Mouse (Mus musculus) right cerebral cortex, postnatal 10 days (tissue): ENCODE results near the gene Zfp454.

Experiments
- DNase-seq, 2 experiments: peaks; one replicate each; pipeline ENCODE4 v3.0.0; 2021; ENCODE audit warnings: low spot score in 2 of 2

Gene Zfp454

DNA sequence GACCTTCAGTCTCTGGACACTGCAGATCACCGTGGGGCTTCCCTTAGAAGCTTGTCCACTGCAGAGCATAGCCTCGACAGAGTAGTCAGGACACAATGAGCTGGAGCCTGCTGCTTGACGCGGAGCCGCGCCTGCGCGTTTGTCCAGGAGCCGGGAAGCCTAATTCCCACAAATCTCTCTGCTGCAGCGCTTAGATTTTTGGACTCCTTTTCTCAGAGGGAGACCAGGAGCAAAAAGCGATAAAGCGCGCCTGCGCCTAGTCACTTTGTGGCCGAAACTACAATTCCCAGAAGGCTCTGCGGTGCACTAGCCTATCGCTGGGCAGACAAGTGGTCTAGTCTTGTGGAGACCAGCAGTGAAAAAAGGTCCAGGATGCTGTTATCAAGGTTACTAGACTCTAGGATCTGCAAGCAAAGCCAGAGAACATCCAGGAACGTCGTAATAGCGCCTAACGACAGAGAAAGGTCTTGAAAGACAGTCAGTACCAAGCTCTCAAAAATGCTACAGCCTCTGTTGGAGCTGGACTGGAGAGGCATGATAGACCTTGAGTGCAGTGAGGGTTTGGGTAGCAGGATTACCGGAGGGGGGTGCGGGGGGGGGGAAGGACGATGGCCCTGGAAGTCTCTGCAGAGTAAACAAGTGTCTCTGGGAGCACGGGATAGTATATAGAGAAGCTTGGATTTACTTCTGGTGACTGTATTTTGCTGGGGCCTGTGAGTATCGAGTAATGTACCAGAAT lies at the start of gene Zfp454:
Zfp454 (minus strand) TSS at position 262 of the 739 bp plus-strand sequence.
- DNase-seq, result peak; percentile 95 to 97

DNA sequence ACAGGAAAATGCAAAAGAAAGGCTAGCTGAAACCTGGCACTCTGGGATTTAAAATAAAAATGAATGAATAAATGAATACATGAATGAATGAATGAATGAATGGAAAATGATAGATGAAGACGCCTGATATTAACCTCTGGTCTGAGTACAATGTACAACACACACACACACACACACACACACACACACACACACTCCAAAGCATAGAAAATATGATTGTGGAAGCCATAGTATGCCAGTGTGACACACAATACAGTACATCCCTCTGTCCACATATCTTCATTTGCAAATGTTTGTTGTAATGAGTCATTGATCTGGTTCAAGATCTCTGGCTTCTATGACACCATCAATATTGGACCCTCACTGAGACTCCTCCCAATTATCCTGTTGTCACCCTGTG lies 44.6 kb upstream of the Zfp454 start:
- no peak for DNase-seq

DNA sequence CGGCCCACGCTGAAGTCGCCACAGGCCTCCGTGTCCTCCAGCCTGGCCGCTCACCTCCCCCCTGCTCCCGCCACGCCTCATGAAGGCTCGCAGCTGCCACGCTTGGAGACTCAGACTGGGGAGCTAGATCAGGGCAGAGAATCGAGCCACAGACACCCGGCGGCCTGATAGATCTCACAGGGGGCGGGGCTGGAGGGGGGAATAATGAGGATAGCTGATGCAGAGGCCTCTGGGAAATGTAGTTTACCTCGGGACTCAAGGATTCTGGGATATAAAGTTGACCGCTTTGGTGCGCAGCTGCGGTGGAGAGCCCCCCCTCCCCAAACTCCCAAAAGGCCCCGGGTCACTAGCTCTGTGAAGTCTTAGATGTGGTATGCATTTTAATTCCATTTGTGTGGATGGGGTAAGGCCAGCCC lies 44.0 kb upstream of the Zfp454 start, which contains the start of gene Zfp354b:
Zfp354b (minus strand) TSS at position 183 of the 416 bp plus-strand sequence.
- peak; percentile 90 to 95 for DNase-seq

DNA sequence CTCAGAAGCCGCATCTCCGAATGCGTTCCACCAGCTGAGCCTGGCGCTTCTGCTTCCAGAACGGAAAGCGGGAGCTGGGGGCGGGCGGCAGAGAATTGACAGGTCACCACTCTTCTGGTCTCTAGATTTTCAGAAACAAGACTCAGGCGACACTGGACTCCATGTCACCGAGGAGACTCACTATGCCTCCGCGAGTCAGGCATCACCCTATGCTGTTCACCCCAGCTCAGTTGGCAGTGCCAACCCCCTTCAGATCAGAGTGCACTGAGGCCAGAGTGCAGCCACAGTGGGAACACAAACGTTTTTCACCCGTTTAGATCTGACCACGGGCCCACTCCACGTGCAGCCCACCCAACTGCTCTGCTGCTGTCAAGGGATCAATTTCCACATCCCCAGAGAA lies 43.6 kb upstream of the Zfp454 start:
- DNase-seq, result no peak

DNA sequence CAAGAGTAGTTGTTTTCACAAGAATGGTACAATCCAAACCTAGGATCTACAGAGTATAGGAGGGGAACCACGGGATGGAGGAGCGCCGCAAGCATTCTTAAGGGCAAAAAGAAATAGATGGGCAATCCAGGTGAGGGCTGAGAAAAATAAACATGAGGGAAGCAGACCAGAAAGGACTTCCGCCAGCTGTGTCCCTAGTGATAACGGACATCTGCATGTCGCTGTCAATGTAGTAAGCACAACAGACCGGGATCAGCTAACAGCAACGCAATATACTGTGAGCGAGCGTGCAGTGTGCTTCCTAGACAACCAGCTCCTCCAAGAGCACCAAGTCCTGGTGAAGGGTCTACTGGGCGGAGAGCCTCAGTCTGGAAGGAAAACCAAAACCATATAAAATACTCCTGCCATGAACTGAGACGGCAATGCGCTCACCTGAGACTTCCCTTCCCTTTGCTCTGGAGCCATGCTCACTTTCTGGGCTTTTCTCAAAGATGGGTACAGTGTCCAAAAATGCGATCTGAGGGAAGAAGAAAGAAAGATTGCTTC lies 43.1 kb upstream of the Zfp454 start:
- DNase-seq, result no peak

DNA sequence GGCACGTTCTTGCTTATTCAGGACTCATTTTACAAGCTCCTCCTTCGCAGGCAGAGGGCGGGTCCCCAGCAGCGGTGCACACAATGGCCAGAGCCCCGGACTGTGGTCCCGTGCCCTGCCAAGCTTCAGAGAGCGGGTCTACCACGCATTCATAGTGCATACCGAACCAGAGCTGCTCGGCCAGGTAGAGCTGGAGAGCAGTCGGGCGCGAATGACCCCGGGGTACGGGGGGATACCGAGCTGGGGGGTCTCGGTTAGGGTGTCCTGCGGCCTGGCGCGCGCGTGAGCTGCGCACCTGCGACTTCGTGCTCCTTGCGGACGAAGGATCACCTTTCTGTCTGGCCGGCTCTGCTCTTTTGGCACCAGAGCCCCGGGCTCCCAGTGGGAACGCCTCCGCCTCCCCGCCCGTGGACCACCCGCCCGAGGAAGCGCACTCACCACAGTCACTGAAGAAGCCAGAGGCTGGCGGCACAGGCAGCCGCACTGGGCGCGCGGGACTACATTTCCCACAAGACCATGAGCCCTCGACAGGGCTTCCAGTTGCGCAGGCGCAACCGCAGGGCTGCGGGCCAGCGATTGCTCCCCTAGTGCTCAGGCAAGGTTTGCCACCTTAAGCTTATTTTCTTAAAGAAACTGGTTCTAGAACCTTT lies 28.3 kb upstream of the Zfp454 start, which contains the start of gene Zfp2:
Zfp2 (minus strand) TSS at position 495 of the 650 bp plus-strand sequence.
- peak; percentile 97 for DNase-seq

DNA sequence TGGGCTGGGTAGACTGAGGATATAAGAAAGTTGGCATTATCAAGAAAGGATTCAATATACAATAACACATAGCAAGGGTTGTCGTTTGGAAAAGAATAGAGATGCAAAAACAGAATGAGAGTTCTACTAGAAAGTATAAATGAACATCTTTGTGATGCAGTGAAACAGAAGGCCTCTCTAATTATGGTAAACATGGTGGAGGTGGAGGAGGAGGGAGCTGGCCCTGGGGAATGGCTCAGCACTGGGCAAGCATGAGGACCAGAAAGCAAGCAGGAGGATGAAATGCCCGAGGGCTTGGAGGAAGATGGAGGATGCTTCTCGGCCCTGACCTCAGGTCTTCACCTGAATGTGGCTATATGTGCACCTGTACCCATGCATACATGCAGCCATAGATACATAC lies 27.0 kb upstream of the Zfp454 start:
- DNase-seq, result no peak

DNA sequence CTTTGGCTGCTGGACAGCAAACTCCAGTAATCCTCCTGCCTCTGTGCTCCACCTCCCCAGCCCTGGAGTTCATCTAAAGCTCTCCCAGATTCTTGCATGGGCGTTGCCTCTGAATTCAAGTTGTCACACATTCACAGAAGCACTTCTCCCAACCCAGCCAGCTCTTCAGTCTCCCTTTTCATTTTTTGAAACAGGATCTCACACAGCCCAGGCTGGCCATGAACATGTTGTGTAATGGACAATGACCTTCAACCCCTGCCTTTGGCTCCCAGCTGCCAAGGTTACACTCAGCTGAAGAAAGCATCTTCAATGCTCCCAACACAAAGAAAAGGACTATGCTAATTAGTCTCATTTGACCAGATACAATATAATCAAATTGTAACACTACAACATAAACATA lies 25.9 kb upstream of the Zfp454 start:
- DNase-seq, result no peak

DNA sequence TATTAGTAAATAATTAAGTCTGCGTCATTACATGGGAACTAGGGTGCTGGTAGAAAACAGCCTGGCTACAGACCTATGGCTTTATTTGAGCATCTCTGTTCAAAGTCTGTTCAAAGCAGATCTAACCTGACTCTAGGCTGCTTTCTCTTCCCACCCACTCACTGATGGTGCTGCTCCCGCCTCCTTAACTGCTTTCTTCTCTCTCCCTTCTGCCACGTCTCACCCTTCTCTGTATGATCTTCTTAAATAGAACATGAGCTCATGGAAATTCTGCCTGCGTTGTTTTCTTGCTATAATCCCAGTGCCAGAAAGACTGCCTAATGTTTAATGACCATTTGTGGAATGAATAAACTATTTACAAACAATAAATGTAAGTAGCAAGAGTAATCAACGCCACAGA lies 20.7 kb upstream of the Zfp454 start:
- peak in 1 of 2 experiments; percentile 46 for DNase-seq

DNA sequence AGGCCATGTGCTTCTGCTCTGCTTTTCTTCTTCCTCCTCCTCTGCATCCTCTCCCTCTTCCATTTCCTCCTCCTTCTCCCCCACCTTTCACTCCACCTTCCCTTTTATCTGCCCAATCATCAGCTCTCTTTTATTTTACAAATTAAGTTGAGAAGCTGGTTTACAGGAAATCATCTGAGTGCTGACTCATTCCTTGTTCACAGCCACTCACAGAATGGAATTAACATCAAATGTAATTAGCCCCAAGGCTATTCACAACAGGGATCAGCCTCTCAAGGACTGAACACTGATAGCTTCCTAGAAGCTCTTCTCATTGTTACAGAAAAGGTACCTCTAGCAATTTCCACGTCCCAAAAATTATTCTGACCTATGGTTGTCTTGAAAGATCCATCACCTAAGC lies 9.9 kb upstream of the Zfp454 start:
- no peak for DNase-seq

DNA sequence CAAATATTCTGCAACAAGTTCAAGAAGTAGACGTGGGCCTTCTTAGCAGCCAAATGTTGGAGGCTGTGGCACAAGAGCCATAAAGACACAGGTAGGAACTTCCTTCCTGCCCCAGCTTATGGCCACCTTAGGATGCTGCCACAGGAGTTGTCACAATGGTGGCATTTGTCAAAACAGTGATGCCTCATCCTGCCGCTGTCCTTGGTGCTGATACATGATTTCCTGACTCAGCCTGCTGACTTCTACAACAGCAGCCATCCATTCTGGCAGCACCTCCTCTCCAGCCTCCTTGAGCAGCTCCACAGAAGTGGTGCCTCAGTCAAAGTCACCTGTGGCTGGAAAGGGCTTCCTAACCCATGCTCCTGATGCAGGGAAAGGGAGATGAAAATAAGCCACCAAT lies 5.0 kb upstream of the Zfp454 start:
- DNase-seq, result no peak

DNA sequence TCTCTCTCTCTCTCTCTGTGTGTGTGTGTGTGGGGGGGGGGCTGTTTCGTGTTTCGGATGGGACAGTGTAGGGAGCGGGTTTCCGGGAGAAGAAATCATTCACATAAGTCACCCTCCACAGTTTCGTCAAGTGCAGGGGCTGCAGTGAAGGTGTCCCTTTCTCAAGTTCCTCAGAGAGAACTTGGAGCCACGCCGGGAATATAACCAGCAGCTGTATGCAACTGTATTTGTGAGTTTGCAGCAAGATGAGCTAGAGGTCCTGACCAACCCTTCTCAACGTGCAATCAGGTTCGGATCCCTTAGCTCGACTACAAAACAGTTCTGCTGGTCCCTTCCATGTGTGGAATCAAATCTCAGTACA lies 538 bp downstream of the Zfp454 start:
- DNase-seq, result peak; percentile 36 to 44

DNA sequence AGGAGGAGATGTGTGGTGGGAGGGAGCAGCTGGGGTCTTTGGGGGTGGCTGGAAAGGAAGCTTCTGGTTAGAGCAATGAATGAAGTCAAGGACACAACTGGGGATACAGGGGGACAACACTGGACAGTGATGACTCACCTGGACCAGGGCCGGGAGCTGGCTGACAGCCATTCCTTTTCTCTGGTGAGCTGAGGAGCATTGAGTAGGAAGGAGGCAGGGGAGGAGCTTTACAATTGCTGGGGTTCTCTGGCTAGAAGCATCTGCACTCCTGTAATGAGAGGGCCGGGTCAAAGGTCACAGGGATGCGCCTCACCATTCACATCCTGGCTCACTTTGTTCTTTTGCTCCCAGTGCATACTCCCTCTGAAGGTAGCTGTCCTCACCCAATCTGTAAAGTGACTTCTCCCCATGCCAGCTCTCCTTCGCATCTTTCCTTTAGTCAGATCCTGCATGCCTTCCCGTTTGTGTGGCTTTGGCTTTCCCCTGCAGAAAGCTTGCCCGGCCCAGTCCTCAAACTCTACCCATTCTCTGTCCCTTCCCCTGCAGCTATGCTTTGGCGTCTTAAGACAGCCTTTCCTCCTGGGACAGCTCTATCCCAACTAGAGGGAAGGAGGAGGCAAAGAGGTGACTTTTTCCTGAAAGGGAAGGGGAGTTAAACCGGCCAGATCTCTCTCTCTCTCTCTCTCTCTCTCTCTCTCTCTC lies 1.1 kb downstream of the Zfp454 start:
- peak; percentile 38 to 50 for DNase-seq

DNA sequence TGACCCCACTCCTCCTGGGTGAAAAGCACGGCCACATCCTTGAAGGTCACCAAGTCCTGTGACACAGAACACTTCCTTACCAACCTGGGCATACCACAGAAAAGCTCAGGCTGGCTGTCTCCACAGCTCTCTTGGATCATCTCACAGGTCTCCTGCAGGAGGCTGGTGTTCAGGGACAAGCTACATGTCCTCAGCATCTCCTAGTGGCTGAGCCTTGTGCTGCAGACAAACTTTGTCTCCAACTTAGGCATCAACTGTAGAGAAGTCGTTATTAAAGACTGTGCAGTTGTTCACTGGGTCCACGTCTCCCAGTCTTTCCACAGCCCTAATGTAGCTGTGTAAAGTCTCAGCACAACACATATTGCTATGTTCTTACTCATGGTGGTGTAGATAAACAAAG lies 3.7 kb downstream of the Zfp454 start:
- DNase-seq, result no peak

DNA sequence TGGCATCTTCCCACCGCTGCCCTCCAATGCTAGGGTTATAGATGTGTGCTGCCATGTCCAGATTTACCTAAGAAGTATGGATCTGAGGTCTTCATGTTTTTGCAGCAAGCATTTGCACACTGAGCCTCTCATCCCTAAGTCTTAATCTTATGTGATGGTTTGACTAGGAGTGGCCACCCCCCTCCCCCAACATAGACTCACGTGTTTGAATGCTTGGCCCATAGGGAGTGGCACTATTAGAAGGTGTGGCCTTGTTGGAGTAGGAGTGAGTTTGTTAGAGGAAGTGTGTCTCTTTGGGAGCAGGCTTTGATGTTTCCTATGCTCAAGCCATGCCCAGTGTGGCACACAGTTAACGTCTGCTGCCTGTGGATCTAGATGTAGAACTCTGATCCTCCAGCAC lies 8.8 kb downstream of the Zfp454 start:
- no peak for DNase-seq

DNA sequence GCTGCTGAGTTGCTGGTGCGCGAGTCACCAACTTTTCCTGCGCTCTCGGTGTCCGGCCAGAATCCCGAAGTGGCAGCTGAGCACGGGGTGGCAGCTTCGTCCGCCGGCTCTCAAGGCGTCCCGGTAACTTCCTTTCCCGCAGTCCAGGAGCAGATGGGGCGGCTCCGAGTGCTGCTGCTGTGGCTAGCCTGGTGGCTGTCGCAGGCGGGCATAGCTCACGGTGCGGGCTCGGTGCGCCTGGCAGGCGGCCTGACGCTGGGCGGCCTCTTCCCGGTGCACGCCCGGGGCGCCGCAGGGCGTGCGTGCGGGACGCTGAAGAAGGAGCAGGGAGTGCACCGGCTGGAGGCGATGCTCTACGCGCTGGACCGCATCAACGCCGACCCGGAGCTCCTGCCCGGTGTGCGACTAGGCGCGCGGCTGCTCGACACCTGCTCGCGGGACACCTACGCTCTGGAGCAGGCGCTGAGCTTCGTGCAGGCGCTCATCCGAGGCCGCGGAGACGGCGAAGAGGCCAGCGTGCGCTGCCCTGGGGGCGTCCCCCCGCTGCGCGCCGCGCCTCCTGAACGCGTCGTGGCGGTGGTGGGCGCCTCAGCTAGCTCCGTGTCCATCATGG lies 36.4 kb downstream of the Zfp454 start:
- DNase-seq, result no peak

DNA sequence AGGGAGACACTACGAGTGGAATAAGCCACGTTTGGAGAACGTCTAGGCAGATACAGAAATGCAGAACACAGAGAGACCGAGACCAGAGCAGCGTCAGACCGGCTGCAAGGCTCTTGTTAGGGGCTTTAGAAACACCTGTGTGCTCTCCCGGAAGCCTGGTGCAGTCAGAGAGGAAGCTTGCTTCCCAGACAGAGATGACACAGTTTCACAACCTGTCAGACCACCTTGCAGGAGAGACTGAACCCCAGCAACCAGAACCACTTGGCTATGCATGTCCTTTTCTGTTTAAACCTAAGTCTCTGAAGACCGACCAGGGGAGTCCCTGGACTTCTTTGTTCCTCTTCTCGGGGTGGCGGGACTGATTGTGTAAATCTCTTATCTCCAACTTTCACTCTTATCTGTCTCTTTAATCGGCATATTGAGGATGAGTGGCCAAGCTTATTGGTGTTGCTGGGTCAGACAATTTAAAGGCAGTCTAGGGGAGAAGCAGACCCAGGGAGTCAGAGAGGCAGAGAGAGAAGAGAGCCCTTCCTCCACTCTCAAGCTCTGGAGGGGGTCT lies 37.2 kb downstream of the Zfp454 start, which contains the start of gene Grm6:
Grm6 (plus strand) TSS at position 509 of the 559 bp plus-strand sequence.
- DNase-seq, result no peak

DNA sequence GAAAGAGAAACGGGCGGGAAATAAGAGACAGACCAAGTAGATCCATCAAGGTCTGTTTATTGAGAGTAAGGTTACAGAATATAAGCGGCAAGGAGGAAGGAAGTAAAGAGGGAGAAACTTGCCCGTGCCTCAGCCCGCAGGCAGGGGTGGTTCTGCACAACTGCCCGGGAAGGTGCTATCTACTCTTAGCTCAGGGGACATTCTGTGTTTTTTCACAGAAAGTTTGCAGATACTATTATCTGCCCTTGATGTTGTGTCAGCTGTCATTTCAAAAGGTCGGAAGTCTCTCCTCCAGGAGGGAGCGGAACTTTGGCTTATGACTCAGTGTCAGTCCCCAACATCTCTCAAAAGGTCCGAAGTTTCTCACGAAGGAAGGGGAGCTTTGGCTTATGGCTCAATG lies 38.1 kb downstream of the Zfp454 start:
- DNase-seq, result no peak

DNA sequence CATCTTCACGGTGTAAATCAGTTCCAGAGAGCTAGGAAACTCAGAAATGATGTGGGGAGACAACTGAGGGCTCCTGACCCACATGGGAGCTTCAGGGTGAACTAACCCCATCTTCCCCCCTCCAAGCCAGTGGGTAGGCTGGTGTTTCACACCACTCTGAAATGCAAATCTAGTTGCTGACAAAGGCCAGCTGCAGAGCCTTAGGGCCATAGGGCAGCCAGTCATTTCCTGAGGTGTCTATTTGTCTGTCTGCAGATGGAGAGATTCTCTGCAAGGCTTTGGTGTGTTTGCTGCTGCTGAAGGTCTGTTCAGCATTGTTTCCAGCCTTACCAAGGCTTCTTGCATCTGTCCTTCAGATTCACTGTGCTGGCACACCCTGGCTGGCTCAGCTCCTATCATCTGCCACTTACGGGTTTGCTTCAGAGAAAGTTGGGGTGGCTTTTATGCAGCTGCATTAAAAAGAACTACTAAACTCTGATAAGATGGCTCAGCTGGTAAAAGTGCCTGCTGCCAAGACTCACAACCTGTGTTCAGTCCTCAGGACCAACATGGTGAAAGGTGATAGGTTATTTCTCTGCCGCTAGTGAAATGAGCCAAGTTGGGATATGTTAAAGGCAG lies 38.8 kb downstream of the Zfp454 start:
- no peak for DNase-seq

DNA sequence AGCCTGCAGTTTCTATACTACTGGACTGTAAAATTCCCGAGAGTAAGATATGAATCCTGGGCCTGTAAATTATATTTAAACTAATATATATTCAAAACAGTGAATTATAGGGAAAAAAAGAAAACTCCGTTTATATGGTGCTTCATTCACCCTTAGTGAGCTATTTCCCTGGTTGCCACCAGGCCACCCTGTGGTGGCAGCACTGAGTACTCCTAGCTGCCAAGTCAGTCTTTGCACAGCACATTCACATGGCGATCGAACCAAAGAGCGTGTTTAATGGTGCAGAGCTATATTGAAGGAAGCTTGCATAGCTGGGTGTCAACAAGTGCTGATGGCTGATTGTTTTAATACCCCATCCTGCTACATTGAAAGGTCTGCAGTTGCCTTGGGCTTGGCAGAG lies 40.4 kb downstream of the Zfp454 start:
- peak; percentile 36 to 42 for DNase-seq

DNA sequence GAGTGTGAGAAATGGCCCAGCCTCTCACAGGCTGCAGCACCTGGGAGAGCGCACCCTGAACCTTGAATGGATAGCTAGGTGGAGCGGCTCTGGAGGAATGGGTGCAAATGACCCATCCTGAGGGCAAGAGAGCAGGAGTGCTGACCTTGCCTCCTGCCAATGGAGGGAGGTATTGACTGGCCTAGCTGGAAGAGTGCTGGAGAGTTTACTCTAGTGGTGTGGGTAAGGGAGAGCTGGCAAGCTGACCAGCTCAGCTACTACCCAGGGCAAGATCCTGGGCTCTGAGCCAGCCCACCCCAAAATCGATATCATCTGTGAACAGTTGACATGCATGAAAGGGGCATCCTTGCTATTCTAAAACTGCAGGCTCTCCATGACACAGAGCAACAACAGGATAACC lies 41.5 kb downstream of the Zfp454 start:
- no peak for DNase-seq
